Mouse (Mus musculus) stomach, embryonic 16.5 days (tissue): ENCODE measurements around the gene 4933416C03Rik. TPM values are rescaled to one million over a fixed set of nuclear protein-coding genes. Genes with fewer than 3 reads are reported as not detected.

Source experiments
- ATAC-seq: fragments of 200-750 bp; cut with Nextera tagmentation; 2 replicates; pipeline ENCODE4 v1.8.0; 2017; ENCODE audit warnings: moderate number of reproducible peaks, moderate TSS enrichment; ENCODE audit not compliant: insufficient read depth, low FRiP score
- H3K27ac ChIP-seq: fragments of 300-500 bp; sonication (generic); 2 replicates; pipeline ENCODE4 v1.5.1; 2014; ENCODE audit warnings: low read length
- H3K27me3 ChIP-seq: fragments of 300-500 bp; sonication (generic); 2 replicates; pipeline ENCODE4 v1.6.1; 2014; ENCODE audit warnings: low read length, control low read depth, mixed read lengths; ENCODE audit not compliant: control insufficient read depth, insufficient read depth
- H3K36me3 ChIP-seq: fragments of 300-500 bp; sonication (generic); 2 replicates; pipeline ENCODE4 v1.6.1; 2014; ENCODE audit warnings: low read length; ENCODE audit not compliant: control insufficient read depth, insufficient read depth
- H3K4me1 ChIP-seq: fragments of 300-500 bp; sonication (generic); 2 replicates; pipeline ENCODE4 v1.6.1; 2014; ENCODE audit warnings: low read length, control low read depth, mixed read lengths; ENCODE audit not compliant: control insufficient read depth, insufficient read depth
- H3K4me2 ChIP-seq: fragments of 300-500 bp; sonication (generic); 2 replicates; pipeline ENCODE4 v1.6.1; 2014; ENCODE audit warnings: low read depth, low read length, mixed read lengths
- H3K4me3 ChIP-seq: fragments of 300-500 bp; sonication (generic); replicated peaks from 2 replicates; pipeline ENCODE4 v1.5.1; 2014; ENCODE audit warnings: mild to moderate bottlenecking, low read length
- H3K9ac ChIP-seq: fragments of 300-500 bp; sonication (generic); 2 replicates; pipeline ENCODE4 v1.6.1; 2014; ENCODE audit warnings: low read length
- H3K9me3 ChIP-seq: fragments of 300-500 bp; sonication (generic); replicated peaks from 2 replicates; pipeline ENCODE4 v1.6.1; 2016; ENCODE audit warnings: low read length, control low read depth; ENCODE audit not compliant: control insufficient read depth
- WGBS: fragments of 180-500 bp; shearing (Covaris S2); extraction: QIAGEN DNeasy Blood & Tissue Kit; methylation state at CpG from one replicate; pipeline ENCODE4 v1.1.7; 2014; 5-methylcytosine and 5-hydroxymethylcytosine counted together
- polyA plus RNA-seq: library from polyadenylated mRNA; unstranded; fragments of >200 nt; fragmentation: Nextera tagmentation; extraction: Ambion mirVana; gene quantifications from 2 replicates; pipeline ENCODE4 v1.2.1, GENCODE M21; 2015

The 4933416C03Rik gene
- polyA plus RNA-seq, 1 experiment from 2014 or later = not detected

GRCm38 (mm10) chr10:116131223-116131622, 17.5 kb upstream of the 4933416C03Rik start:
- 71% methylated on average over 4 of the region's 4 CpGs for WGBS
- Histone ChIP-seq H3K4me1 (no peaks in the 10 kb centered on the region), H3K4me2 (no peak overlapping the region), H3K9ac (no peak overlapping the region), H3K27me3 (no peaks in the 10 kb centered on the region), H3K9me3 (no peaks in the 10 kb centered on the region), H3K4me3 (no peak overlapping the region), H3K36me3 (no peaks in the 10 kb centered on the region), H3K27ac (no peak overlapping the region)
- ATAC-seq = no peak

DNA sequence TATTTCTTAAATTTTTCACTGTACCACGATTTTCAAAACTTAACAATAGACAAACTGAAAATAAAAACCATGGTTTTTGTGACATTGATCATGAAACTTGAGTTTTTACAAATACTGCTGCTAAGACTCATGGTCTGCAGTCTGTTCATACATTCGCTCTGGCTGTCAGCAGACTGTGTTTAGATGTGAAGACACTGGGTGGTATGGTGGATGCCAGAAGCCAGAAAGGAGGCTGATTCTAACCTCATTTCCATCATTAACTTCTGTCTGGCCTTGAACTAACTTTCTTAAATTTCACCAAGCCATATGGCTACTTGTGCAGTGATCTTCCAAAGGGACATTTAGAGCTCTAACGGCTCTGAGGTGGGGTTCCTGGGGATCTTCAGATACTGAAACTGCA, 16.7 kb upstream of the 4933416C03Rik start:
- no peak for ATAC-seq
- H3K36me3 ChIP-seq = no peaks in the 10 kb centered on the region
- WGBS = 76% methylated on average over 3 of the region's 3 CpGs

GRCm38 (mm10) chr10:116125364-116125763, 11.6 kb upstream of the 4933416C03Rik start:
- no peak for ATAC-seq
- H3K4me3 ChIP-seq = no peak overlapping the region
- no peaks in the 10 kb centered on the region for H3K27me3 ChIP-seq
- no peaks in the 10 kb centered on the region for H3K9me3 ChIP-seq
- H3K36me3 ChIP-seq = no peaks in the 10 kb centered on the region
- H3K4me2 ChIP-seq = no peak overlapping the region
- H3K9ac ChIP-seq = no peak overlapping the region
- WGBS = 54% methylated on average over 5 of the region's 5 CpGs
- no peak overlapping the region for H3K27ac ChIP-seq
- no peaks in the 10 kb centered on the region for H3K4me1 ChIP-seq

More for the DNA sequence above, 16.7 kb upstream of the 4933416C03Rik start:
- Histone ChIP-seq H3K9ac (no peak overlapping the region), H3K4me3 (no peak overlapping the region), H3K27me3 (no peaks in the 10 kb centered on the region), H3K4me1 (no peaks in the 10 kb centered on the region), H3K27ac (no peak overlapping the region), H3K9me3 (no peaks in the 10 kb centered on the region), H3K4me2 (no peak overlapping the region)

- WGBS = 86% methylated on average over 2 of the region's 2 CpGs
- Histone ChIP-seq H3K9me3 (no peaks in the 10 kb centered on the region), H3K27me3 (no peaks in the 10 kb centered on the region), H3K4me3 (no peak overlapping the region), H3K4me1 (no peaks in the 10 kb centered on the region), H3K36me3 (no peaks in the 10 kb centered on the region), H3K9ac (no peak overlapping the region), H3K27ac (no peak overlapping the region), H3K4me2 (no peak overlapping the region)
- no peak for ATAC-seq
These were observed 10.1 kb upstream of the 4933416C03Rik start for GRCm38 (mm10) chr10:116123808-116124207.

- no peak overlapping the region for H3K27ac ChIP-seq
- no peaks in the 10 kb centered on the region for H3K27me3 ChIP-seq
- no peak overlapping the region for H3K4me2 ChIP-seq
- H3K4me3 ChIP-seq = no peak overlapping the region
- H3K9ac ChIP-seq = no peak overlapping the region
- H3K36me3 ChIP-seq = no peaks in the 10 kb centered on the region
- no peaks in the 10 kb centered on the region for H3K4me1 ChIP-seq
- no peaks in the 10 kb centered on the region for H3K9me3 ChIP-seq
- 80% methylated on average over 2 of the region's 2 CpGs for WGBS
- no peak for ATAC-seq
These were observed 7.7 kb upstream of the 4933416C03Rik start for GRCm38 (mm10) chr10:116121463-116121862.

DNA sequence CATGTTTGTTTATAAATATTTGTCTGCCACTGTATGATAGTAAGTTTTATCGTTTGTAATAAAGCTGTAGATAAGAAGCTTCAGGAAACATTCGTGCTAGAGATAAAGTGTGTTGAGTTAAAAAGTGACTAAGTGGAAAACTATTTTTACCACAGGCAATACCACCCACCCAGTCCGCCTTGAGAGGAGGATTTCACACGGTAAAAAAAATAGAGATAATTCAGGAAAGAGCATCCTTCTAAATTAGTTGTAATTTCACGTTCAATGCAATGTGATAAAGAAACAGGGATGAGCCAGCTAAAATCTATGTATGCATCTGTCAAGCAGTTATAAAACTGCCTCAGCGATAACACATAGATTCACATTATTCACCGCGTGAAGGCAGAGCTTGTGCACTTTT, 3.3 kb upstream of the 4933416C03Rik start:
- Histone ChIP-seq H3K36me3 (no peaks in the 10 kb centered on the region), H3K27ac (no peak overlapping the region), H3K27me3 (no peaks in the 10 kb centered on the region), H3K4me1 (no peaks in the 10 kb centered on the region), H3K9ac (no peak overlapping the region), H3K4me2 (no peak overlapping the region), H3K4me3 (no peak overlapping the region), H3K9me3 (peaks cover 8% of the 10 kb centered on the region)
- WGBS = 62% methylated on average over 8 of the region's 8 CpGs
- no peak for ATAC-seq

DNA sequence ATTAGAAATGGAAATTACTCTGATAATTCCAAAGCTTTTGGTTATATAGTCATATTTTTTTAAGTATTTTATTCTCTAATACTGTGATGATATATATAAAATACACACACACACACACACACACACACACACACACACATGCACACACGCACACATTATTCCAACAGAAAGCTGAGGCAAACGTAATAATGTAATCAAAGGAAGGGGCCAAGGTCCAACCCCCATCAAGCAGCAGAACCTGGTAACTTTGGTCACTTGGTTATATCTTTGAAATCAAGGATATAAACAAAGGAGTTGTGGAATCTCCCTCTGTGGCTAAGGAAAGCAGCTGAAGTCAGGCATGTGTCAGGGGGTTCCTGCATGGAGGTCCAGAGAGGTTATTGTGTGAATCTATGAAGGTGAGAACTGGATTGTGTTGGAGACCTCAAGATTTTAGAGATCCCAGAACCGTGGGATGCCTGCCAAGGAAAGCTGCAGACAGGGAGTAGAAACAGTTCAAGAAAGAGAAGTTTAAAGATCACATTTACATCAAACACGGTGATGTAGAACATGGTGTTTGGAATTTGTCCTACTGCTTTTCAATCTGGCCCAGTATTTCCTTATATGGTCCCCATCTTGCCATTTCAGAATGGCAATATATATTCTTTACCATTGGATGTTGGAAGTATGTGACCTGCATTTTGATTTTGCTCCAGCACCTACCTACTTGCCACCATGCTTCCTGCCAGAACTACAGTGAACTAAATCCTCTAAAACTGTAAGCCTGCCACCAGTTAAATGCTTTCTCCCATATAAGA, 2.4 kb upstream of the 4933416C03Rik start:
- 38% methylated on average over 4 of the region's 4 CpGs for WGBS
- H3K9ac ChIP-seq = no peak overlapping the region
- no peaks in the 10 kb centered on the region for H3K4me1 ChIP-seq
- H3K36me3 ChIP-seq = no peaks in the 10 kb centered on the region
- H3K27ac ChIP-seq = peak overlapping the region; percentile 19; the same call in 1 of the 2 replicates
- no peak overlapping the region for H3K4me2 ChIP-seq
- H3K27me3 ChIP-seq = no peaks in the 10 kb centered on the region
- no peak overlapping the region for H3K4me3 ChIP-seq
- H3K9me3 ChIP-seq = peaks cover 8% of the 10 kb centered on the region
- ATAC-seq = no peak

DNA sequence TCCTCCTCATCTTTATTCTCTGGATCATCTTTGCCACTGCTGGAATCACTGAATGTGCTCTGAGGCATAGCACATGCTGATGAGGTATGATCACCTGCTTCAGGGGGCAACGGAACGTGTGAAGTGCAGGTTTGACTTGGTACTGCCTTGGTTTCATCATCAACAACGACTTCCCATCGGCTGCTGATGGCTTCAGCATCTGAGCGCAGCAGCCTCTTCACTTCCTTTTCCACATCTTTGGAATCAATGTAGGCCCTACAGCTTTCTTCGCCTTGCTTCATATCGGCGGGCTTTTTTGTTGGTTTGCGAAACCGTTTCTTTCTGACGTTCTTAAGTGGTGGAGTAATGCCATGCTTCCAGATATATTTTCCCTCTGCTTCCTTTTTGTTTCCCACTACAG, 849 bp downstream of the 4933416C03Rik start:
- no peaks in the 10 kb centered on the region for H3K27me3 ChIP-seq
- ATAC-seq = no peak
- H3K4me1 ChIP-seq = no peaks in the 10 kb centered on the region
- H3K4me3 ChIP-seq = no peak overlapping the region
- no peak overlapping the region for H3K4me2 ChIP-seq
- H3K9ac ChIP-seq = no peak overlapping the region
- H3K9me3 ChIP-seq = peaks cover 8% of the 10 kb centered on the region
- H3K36me3 ChIP-seq = no peaks in the 10 kb centered on the region
- 94% methylated on average over 11 of the region's 11 CpGs for WGBS
- H3K27ac ChIP-seq = no peak overlapping the region

DNA sequence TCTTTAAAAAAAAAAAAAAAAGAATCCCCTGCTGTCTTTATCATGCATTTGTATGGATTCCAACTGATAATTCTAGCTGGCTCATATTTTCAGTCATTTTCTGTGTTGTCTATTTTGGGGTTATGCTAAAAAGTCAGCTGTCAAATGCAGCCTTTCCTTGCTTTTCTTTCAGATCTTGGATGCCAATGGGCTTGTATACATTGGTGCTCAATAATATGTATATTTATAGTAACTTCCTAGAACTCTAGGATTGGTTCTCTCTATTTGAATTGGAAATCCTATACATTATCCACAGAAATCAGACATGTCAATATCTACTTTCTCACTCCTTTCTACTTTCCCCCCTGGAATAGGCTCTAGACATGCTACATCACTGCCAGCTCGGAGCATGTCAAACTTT, 5.0 kb downstream of the 4933416C03Rik start:
- Histone ChIP-seq H3K4me2 (no peak overlapping the region), H3K4me3 (no peak overlapping the region), H3K9me3 (peaks cover 7% of the 10 kb centered on the region), H3K4me1 (no peaks in the 10 kb centered on the region), H3K27ac (no peak overlapping the region), H3K36me3 (no peaks in the 10 kb centered on the region), H3K9ac (no peak overlapping the region), H3K27me3 (no peaks in the 10 kb centered on the region)
- no peak for ATAC-seq
- WGBS = 84% methylated on average over 1 of the region's 1 CpGs
